Mouse (Mus musculus) left cerebral cortex, postnatal 4 days (tissue): ENCODE results near the gene Samd5. TPM values are rescaled to one million over a fixed set of nuclear protein-coding genes. Genes with fewer than 3 reads are reported as not detected.
A peak's percentile ranks its signal among the peaks of the same experiment; 100 is the strongest.

ENCODE experiments used
- DNase-seq: peaks from one replicate; pipeline ENCODE4 v3.0.0-alpha.2; 2022
- intact Hi-C: fragments of 180-260 bp; cut with DNase I; formaldehyde crosslinking; loops from one replicate; pipeline ENCODE4 v1.15.1; 2025
- total RNA-seq, 2 experiments: library from RNA; stranded (reverse); gene quantifications; 2 replicates each; pipeline ENCODE4 v1.2.3; 2021

Samd5 gene
- total RNA-seq, 2 experiments from 2014 or later, result 14.6 to 20.1 TPM

DNA sequence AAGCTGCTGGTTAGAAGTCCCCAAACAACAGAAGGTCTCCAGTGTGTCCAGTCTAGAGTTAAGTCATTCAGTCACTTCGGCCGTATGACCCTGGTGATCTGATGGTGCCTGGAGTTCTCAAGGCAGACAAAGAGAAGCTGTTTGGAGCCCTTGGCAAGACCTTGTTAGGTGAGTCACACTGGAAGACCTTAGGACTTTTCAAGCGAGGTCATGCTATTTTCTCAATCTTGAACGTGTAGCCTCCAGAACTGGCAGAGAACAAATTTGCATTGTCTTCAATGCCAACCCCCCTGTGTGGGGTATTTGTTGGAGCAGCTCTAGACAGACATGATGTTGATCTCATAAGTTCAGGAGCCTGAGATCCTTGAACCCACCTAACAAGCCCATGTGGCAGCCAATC lies 6.2 kb downstream of the Samd5 start:
- DNase-seq, result no peak
- intact Hi-C loops, result no loop called here

DNA sequence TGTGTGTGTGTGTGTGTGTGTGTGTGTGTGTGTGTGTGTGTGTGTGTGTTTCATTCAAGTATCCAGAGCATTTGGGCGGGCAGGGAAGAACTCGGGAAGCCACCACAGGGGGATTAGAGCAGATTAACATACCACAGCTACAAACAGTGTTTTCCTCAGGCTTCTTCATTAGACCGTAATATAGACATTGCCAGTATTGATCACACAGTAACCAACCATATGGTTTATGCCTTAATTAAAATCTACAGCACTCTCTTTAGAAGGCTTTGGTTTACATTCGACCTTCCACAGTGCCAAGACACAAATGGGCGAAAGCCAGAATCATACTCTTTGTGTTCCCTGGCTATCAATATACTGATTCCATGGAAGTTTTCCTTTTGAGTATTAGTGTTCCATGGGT lies 22.1 kb downstream of the Samd5 start:
- intact Hi-C loops, result no loop called here

DNA sequence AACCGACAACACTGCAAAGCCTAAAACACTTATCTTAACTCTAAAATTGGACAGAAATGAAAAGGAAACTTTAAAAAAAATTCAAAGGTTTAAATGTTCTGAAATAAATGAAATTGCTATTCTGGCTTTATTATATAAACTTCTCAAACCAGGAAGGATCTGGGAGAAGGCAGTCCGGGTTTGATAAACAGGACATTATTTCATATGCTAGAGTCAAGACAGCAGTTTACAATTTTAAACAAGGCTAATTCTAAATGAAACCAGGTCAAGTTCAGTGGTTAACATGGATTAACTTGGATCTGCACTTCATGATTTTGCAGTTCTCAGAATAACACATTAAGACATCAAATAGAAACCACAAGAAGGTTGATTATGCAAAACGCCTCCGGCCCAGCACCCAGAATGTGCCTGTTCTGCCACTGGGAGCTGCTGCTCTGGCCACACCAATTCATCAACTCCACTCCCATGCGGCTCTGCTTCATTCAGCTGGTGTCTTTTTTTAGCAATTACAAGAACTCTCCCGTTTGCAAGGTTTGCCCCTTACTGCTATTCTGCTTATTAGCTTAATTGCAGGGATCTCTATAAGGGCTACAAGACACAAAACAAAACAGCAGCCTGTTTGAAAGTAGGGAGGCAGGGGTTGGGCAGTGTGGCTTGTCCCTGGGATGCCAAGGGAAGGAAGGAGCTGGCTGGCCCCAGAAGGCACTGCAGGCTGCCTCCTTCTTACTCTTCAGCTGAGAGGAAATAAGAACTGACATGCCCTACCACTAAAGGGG lies 24.8 kb downstream of the Samd5 start:
- intact Hi-C loops, result no loop called here
- DNase-seq, result no peak

More for the DNA sequence above, 22.1 kb downstream of the Samd5 start:
- no peak for DNase-seq

DNA sequence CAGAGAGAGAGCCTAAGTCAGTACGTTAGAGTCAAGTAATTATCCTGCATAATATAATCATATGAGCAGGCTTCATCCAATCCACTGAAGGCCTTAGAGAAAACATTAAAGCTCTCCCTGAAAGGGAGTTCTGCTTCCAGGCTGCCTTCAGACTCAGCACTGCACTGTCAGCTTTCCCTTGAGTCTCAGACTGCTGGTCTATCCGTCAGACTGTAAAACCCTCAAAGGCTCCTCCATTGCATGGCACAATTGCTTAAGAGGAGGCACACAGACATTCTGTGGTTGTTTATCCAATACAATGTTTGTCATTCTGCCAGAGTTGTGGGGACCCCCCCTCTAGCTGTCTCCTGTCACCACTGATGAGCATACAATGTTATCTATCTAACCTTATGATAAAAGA lies 26.5 kb downstream of the Samd5 start:
- DNase-seq, result no peak
- intact Hi-C loops, result no loop called here

DNA sequence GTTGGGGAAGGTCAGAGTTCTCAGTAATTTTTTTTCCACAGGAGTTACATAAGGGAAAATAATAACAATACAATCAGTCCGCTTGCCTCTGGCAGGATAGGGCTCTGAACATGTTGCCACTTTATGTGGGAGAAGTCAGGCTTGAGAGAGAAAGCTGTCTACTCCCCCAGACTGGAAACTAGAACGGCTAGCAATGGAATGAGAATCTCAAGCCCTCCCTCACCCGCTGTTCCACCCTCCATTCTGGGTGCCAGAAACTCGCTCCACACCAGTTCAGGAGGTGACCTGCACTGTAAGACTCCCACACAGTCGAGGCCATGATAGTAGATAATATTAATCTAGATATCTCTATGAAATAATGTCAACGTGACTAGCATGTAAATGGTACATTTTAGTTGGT lies 27.3 kb downstream of the Samd5 start:
- no peak for DNase-seq
- intact Hi-C loops, result no loop called here

DNA sequence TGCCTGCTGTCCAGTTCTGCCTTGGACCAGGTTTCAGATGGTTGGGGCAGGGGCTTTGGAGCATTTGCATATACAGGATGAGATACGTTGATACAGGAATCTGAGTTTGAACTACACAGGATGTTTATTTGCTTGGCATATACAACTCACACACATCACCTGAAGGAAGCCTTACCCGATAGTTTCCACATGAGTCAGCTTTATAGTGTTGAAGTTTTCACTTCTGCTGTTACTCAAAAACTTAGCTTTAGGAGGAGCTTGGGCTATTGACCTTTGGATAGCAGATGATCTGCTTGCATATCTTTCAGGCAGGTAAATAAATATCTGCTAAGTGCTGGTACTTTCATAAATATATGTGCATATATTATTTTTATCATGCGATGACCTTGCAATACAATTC lies 28.6 kb downstream of the Samd5 start:
- intact Hi-C loops, result no loop called here
- DNase-seq, result no peak

DNA sequence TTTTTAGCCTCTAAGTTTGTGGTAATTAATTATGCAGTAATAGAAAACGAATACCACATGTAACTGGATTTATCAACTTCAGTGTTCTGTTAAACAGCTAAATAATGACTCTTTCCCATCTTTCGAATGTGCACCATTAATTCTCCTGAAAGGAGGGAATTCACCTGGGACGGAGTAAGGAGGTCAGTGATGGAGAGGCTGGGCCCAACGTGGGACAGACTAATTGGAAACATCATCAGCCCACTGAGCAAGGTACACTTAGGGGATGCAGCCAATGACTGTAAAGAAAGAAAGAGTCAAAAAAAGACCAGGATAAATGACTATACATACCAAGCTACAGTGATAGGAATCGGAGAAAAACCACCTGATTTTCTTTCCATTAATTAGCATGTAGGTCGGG lies 31.5 kb downstream of the Samd5 start:
- intact Hi-C loops, result no loop called here
- DNase-seq, result no peak

DNA sequence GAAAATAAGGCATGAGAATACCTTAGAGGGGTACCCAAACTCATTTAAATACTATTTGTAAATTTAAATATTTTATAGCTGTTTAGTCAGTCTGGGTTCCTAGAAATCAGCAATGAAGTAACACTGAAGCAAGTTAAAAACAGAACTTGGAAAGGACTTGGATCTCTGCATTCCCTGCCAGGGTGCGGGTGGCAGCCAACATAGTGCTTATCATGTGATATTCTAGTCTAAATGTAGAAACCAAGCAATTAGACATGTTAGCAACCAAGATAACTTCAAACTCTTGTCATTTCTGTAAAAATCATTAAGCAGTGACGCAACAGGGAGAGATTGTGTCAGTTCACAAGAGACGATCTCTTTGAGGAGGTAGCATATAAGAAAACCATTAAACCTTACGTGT lies 32.9 kb downstream of the Samd5 start:
- intact Hi-C loops, result no loop called here
- no peak for DNase-seq

DNA sequence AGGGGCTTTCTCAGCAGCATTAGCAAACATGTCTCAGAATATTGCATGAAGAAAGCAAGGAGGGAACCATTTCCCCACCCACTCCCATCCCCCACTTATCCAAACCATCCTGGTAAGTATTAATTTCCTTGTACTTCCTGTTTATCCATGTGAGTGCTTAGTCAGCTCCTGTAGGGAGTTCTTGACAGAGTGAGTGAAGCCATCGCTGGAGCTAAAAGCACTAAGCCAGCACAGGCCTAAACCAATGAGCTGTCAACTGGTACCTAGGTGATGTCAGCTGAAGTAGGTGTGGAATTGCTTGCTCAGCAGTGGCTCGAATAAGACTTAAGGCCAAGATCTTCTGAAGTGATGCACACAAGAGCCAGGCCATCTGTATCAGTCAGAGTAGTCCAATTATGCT lies 34.3 kb downstream of the Samd5 start:
- DNase-seq, result no peak
- intact Hi-C loops, result no loop called here

DNA sequence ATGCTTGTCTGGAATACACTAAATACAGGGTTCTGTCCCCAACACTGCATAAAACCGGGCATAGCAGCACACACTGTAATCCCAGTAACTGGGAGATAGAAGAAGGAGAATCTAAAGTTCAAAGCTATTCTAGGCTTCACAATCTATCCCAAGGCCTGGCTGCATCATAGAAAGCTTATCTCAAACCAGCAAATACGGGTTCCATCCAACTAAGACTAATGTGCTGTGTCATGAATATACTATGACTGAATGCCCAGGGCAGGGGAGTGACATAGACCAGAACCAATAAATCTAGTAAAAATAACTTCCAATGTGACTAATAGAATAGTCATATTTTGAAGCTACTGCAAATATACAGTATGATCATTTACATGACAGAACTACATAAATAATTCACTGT lies 35.0 kb downstream of the Samd5 start:
- DNase-seq, result no peak
- intact Hi-C loops, result no loop called here

DNA sequence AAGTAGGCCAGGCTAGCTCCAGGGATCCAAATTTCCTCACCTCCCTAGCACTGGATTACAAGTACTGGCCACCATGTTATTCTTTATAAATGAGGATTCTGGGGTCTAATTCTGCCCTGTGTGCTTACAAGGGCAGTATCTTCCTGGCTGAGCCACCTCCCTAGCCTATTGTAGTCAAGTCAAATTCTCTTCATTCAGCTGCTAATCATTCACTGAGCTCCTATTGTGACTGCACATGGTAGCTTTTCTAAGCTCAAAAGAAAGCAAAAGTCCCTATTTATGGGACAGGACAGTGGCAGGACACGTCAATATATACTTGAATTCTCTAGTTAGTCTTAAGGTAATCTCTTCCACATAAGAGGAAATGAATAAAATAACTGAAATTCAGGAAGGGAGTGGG lies 49.7 kb downstream of the Samd5 start:
- DNase-seq, result no peak
- intact Hi-C loops, result no loop called here

DNA sequence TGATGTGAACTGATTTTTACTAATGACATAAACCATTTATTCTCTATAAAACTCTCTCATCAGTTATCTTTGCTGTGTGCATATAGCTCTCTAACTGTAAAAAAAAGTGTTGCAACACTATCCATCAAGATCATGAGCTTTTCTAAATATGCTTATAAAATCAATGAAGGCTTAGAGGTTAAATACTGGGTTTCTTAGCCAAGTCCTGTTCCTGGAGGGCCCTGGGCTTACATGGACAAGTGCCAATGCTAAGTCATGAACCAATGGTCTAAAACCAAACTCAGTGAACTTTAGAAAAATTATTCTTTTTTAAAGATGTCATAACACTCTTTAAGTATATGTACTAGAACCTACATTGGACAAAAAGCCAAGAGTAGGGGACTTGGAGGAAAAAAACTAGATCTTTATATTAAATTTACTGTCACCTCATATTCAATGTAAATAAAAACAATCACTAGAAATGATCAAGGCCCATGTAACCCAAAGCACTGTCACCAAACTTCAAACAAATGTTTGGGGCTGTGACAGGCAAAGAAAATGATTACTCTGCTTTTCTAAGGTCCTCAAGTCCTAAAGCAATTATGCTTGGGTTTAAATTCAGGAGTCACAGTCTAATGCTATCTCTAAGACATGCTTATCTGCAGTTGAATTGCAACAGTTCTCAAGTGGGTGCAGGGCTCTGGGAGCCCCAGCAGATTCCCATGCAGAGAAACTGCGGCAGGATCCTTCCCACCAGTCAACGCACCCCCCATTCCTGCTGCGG lies 52.9 kb downstream of the Samd5 start:
- intact Hi-C loops, result no loop called here
- no peak for DNase-seq

DNA sequence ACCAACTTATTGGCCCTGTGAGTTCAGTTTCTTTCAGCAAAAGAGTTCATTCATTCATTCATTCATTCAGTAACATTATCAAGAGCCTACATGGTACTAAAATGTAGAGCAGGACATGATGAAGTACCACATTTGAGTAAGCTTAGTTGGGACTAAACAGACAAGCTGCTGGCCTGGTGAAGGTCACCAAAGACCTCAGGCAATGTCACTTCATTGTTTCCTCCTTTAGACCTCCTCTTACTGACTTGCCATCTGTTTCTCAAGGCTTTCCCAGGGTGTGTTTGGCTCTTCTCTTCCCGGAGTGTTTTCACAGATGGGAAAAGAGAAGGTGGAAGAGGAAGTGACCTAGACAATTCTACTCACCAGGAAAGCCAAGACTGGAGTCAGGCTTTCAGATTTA lies 54.0 kb downstream of the Samd5 start:
- DNase-seq, result no peak
- intact Hi-C loops, result no loop called here

DNA sequence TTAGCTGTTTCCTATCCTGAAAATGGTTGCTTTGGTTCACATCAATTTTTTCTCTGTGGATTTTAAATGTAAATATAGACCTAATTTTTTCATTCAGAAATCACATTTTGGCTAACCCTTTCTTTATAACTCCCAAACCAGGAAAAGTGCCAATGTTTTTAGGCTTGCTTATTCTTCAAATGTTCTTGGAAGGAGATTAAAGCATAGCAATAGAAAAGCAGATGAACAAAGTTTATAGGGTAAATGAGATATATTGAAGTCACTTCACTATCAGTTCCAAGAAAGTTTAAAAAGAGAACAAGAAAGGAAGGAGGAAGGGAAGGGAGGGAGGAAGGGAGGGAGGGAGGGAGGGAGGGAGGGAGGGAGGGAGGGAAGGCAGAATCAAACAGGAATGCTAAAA lies 60.0 kb downstream of the Samd5 start:
- DNase-seq, result no peak
- intact Hi-C loops, result no loop called here

DNA sequence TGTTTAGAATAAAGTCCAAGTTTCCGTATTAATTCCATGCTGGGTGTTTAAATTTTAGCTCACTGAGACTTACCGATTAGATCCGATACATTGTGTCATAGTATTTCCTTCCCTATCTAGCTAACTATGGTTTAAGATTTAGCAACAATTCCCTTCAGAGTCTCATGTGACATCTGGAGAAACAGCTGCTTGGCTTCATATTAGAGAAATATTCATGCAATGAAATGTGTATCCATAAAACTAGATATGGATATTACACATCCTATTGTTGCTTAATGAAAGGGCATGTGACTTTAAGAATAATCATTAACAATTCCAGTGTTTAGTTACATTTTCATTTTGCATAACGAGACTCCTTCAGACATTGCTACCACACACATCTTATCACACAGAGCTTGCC lies 66.2 kb downstream of the Samd5 start:
- intact Hi-C loops, result no loop called here
- DNase-seq, result no peak

DNA sequence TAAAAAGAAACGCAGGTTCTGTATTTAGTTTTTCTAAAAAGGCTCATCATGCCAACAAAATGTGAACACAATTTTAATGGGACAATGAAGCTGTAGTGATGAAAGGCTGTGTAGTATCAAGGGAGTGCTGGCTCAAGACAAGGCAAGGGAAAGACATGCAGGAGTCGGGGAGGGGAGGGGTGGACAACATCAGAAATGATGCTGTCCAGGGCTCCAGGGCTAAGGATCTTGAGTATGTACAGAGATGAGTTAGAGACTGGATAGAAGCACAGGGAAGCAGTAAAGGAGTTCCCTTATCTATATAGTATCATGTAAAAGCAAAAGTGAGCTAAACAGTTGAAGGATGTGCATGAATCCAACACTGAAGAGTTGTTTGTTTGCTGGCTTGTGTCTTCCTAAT lies 67.9 kb downstream of the Samd5 start:
- DNase-seq, result no peak
- intact Hi-C loops, result no loop called here

DNA sequence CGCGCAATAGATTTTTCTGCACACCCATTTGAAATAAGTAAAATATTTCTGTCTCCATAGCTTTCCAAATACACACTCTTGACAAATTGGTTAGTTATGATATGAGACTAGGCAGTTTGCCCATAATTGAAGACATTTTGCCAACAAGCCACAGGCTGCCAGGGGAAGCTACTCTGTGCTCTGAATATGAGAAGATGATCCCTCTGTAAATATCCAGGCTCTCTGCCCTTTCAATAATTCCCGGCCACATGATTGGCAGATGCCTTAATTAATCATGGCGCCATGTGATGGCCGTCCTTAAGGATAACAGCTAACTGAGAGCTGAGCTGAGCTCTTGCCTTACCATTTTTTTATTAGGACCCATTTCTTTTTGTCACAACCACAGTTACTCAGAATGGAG lies 69.4 kb downstream of the Samd5 start:
- DNase-seq, result peak; percentile 68

DNA sequence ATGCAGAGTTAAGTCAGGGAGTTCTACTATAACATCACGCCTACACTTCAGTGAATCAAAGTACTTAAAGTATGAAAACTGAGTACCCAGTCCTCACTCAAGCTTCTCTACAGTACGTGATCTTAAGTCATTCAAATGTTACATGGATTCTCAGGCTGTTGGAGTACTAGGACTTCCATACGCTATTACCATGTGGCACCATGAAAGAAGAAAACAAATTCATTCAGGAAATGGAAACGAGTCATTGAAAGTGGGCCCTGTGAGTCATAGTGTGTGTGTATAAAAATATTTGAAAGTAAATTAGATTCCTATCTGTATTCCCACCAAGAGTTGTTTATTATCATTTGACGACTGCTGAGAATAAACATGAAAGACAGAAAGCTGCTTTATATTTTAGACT lies 71.7 kb downstream of the Samd5 start:
- intact Hi-C loops, result no loop called here
- DNase-seq, result no peak

More for the DNA sequence above, 69.4 kb downstream of the Samd5 start:
- intact Hi-C loops, result no loop called here

DNA sequence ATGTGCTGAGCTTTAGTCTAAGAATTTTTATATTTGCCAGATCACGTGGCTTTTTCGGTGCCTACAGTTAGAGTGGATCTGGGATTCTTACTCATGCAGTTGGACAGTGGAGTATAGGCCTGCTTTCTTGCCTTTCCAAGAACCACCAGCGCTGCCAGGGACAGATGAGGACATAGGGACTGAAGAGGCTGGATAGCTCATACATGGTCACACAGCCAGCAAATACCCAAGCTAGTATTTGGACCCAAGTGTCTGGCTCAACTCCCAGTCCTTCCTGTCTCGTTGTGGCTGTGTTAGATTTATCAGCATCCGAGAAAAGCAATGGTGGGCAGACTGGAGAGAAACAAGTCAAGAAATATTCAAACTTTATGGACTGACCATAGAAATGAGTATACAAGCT lies 72.2 kb downstream of the Samd5 start:
- intact Hi-C loops, result no loop called here
- peak; percentile 8 for DNase-seq

DNA sequence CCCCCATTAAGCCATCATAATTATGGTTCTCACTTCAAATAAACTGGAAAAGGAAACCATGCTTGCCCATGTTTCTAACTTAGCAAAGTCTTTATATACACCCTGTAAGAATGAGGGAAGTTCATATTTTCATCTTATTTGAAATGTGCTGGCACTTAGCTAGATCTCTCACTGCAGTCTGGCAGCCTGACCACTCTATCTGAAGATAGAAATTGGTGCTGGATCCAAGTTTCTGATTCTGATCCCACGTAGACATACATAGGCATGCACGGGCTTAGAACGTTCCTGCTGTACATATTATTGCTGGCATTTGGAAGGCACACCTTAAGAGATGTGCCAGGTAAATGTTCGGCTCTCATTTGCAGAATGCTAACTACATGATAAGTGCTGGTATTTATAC lies 72.6 kb downstream of the Samd5 start:
- DNase-seq, result no peak
- intact Hi-C loops, result no loop called here

DNA sequence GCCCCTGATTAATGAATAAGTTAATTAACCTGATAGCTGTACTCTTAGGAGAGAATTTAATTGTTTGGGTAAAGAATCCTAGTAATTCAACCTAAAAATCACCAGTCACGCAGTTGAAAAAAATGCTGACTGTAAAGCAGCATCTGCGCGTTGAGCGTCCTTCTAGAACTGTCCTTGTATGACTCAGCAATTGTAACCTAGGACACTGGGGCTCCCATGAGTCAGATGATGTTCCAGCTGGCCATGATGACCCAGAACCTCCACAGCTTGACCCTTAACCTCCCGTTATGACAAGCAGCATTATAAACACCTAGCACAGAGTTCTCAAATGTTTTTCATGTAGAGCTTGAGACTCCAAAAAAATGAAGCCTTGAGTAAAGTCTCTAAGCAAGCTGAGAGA lies 78.8 kb downstream of the Samd5 start:
- no peak for DNase-seq
- intact Hi-C loops, result no loop called here

DNA sequence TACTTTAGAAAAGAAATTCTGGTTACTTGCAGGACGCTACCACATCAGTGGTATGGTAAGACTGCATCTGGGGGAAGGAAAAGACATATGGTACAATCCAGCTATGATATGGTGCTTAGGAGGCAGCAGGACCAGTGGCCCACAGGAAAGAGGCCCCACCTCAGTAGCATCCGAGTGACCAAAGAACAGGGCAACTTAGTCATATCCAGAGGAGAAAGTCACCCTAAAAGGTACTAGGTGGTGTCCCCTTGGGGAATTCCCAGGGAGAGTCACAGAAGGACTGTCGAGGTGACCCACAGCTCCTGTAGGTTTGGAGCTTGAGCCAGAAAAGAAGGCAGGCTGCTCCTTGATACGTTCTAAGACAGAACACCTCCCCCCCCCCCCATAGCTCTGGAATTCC lies 80.3 kb downstream of the Samd5 start:
- intact Hi-C loops, result no loop called here

DNA sequence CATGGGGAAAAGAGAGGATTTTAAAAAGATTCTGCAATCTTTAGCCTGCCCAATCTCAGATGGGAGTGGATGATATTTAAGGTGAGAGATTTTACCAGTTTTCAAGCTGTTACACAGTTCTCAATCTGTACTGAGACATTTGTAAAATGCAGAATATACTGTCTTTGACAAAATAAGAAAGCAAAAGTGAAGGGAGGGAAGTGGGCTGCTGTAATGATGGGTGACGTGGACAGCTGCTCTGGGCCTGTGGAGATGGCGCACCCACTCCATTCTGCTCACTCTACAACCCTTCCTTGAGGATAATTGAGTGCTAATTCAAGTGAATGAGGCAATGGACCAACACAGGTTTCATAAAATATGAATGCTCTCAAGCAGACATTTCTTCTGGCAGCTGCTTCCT lies 84.4 kb downstream of the Samd5 start:
- intact Hi-C loops, result no loop called here

More for the DNA sequence above, 80.3 kb downstream of the Samd5 start:
- DNase-seq, result no peak

More for the DNA sequence above, 84.4 kb downstream of the Samd5 start:
- DNase-seq, result no peak
